35 mouse cellular contexts compared by ENCODE assay signal in the genomic region with DNA sequence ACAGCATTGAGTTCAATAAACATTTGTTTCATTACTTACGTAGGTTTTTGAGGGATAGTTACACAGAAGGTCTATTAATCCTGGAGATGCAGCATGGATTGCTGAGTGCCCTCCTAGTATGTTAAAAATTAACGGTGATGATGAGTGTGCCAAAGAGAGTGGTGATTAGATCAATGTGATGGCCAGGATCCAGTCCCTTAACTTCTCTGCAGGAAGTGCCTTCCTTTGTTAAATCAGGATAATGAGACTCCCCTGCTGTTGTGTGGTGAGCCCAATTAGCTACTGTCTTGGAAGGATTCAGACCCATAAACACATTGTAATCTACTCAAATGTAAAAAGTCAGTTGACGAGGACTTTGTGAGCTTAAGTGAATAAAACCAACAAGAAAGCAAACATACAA.
"Had no signal": no experiment of that assay in that cellular context is flagged by ENCODE, and none has a peak within 500 bp of the region (broad histone marks: within the 10 kb centered on the region; RNA-seq: fewer than 3 reads in every experiment).

No protein-coding gene starts in this region.

- H3K9ac ChIP-seq: heart, embryonic 12.5 days; heart, embryonic 13.5 days; heart, embryonic 15.5 days; hindbrain, embryonic 12.5 days; hindbrain, embryonic 13.5 days; hindbrain, embryonic 14.5 days; hindbrain, embryonic 15.5 days; intestine, embryonic 15.5 days; kidney, embryonic 15.5 days had no signal

- H3K27me3 ChIP-seq: heart, embryonic 12.5 days; heart, embryonic 15.5 days; hindbrain, embryonic 12.5 days; hindbrain, embryonic 13.5 days; hindbrain, embryonic 15.5 days; intestine, embryonic 15.5 days; kidney, embryonic 15.5 days had no signal

- H3K4me2 ChIP-seq: heart, embryonic 11.5 days; heart, embryonic 12.5 days; heart, embryonic 13.5 days; heart, embryonic 15.5 days; hindbrain, embryonic 12.5 days; hindbrain, embryonic 13.5 days; hindbrain, embryonic 14.5 days; hindbrain, embryonic 15.5 days; intestine, embryonic 15.5 days; kidney, embryonic 15.5 days had no signal

- H3K9me3 ChIP-seq: heart, embryonic 15.5 days; hindbrain, embryonic 12.5 days; hindbrain, embryonic 13.5 days; hindbrain, embryonic 15.5 days; intestine, embryonic 15.5 days; kidney, embryonic 15.5 days had no signal

- H3K4me1 ChIP-seq: heart, embryonic 12.5 days; heart, embryonic 15.5 days; hindbrain, embryonic 12.5 days; hindbrain, embryonic 13.5 days; hindbrain, embryonic 15.5 days; intestine, embryonic 15.5 days had no signal

- H3K27ac ChIP-seq: heart, embryonic 13.5 days; heart, embryonic 15.5 days; hindbrain, embryonic 10.5 days; hindbrain, embryonic 12.5 days; hindbrain, embryonic 13.5 days; hindbrain, embryonic 14.5 days; hindbrain, embryonic 15.5 days; hindbrain, postnatal 0 days; intestine, embryonic 15.5 days; kidney, embryonic 15.5 days; kidney, postnatal 0 days; layer of hippocampus, adult 2 months; left cerebral cortex, adult 2 months had no signal

- H3K36me3 ChIP-seq: heart, embryonic 12.5 days; heart, embryonic 13.5 days; heart, embryonic 15.5 days; hindbrain, embryonic 10.5 days; hindbrain, embryonic 12.5 days; hindbrain, embryonic 13.5 days; hindbrain, embryonic 15.5 days; intestine, embryonic 15.5 days; kidney, embryonic 15.5 days had no signal

- H3K4me3 ChIP-seq: heart, embryonic 12.5 days; heart, embryonic 13.5 days; heart, embryonic 15.5 days; hindbrain, embryonic 10.5 days; hindbrain, embryonic 12.5 days; hindbrain, embryonic 13.5 days; hindbrain, embryonic 15.5 days; intestine, embryonic 15.5 days; kidney, embryonic 15.5 days; layer of hippocampus, adult 2 months; left cerebral cortex, adult 2 months had no signal

- ATAC-seq: hindbrain, embryonic 16.5 days; hindbrain, postnatal 0 days; inflammation-experienced regulatory T-cells, adult 6 months; intestine, embryonic 15.5 days; intestine, embryonic 16.5 days; intestine, postnatal 0 days had no signal

- DNase-seq: heart, postnatal 10 days; heart, postnatal 14 days; heart, postnatal 36 days; heart, postnatal 4 days; kidney, adult 11 months; kidney, adult 18-20 months; kidney, adult 2 months; kidney, adult 8-10 months; kidney, adult 9 months; kidney, postnatal 10 days; kidney, postnatal 14 days; kidney, postnatal 25 days; kidney, postnatal 36 days; kidney, postnatal 4 days; layer of hippocampus, adult 9-11 months; layer of hippocampus, postnatal 36 days had no signal
